Mouse (Mus musculus) thymus, adult 2 months (tissue): Measurements from ENCODE around the gene Nlrc4. TPM values are rescaled to one million over a fixed set of nuclear protein-coding genes. Genes with fewer than 3 reads are reported as not detected.

Experiments
- DNase-seq: peaks from one replicate; pipeline ENCODE4 v3.0.0; 2021
- H3K27ac ChIP-seq: fragments of 200-500 bp; 2 replicates; pipeline ENCODE4 v1.5.1; 2012; ENCODE audit warnings: low read length, control low read depth; ENCODE audit not compliant: control insufficient read depth, insufficient read depth
- H3K27me3 ChIP-seq: fragments of 200-500 bp; 2 replicates; pipeline ENCODE4 v1.6.1; 2012; ENCODE audit warnings: mild to moderate bottlenecking, low read length, moderate library complexity, mixed read lengths; ENCODE audit not compliant: control insufficient read depth, insufficient read depth
- H3K36me3 ChIP-seq: fragments of 200-500 bp; 2 replicates; pipeline ENCODE4 v1.6.1; 2012; ENCODE audit warnings: mild to moderate bottlenecking, low read length, moderate library complexity; ENCODE audit not compliant: control insufficient read depth, insufficient read depth
- H3K4me1 ChIP-seq: fragments of 200-500 bp; replicated peaks from 2 replicates; pipeline ENCODE4 v1.6.1; 2012; ENCODE audit warnings: low read length; ENCODE audit not compliant: control insufficient read depth, insufficient read depth
- H3K4me3 ChIP-seq: fragments of 200-500 bp; 2 replicates; pipeline ENCODE4 v1.5.1; 2012; ENCODE audit warnings: mild to moderate bottlenecking, low read length, control low read depth, moderate library complexity; ENCODE audit not compliant: control insufficient read depth, insufficient read depth
- CTCF ChIP-seq: fragments of 200-500 bp; IDR thresholded peaks from 2 replicates; pipeline ENCODE4 v1.5.1; 2012; ENCODE audit warnings: mild to moderate bottlenecking, control low read depth, low read length, moderate library complexity, borderline replicate concordance; ENCODE audit not compliant: control insufficient read depth, poor library complexity, insufficient read depth; ENCODE audit errors: extremely low read depth
- POLR2A ChIP-seq: fragments of 200-500 bp; IDR thresholded peaks from 2 replicates; pipeline ENCODE4 v1.6.1; 2012; ENCODE audit warnings: mild to moderate bottlenecking, low read length, control low read depth, moderate library complexity; ENCODE audit not compliant: control insufficient read depth, poor library complexity, insufficient read depth; ENCODE audit errors: extremely low read depth
- WGBS: fragments of 180-500 bp; shearing (Covaris S2); methylation state at CpG from one replicate; pipeline ENCODE4 v1.1.7; 2018; 5-methylcytosine and 5-hydroxymethylcytosine counted together
- polyA plus RNA-seq: library from polyadenylated mRNA; depleted of rRNA; stranded (reverse); fragments of >200 nt; gene quantifications from 2 replicates; pipeline ENCODE4 v1.2.3, GENCODE M21; 2012

The Nlrc4 gene
- polyA plus RNA-seq, 1 experiment = 0.35 TPM

DNA sequence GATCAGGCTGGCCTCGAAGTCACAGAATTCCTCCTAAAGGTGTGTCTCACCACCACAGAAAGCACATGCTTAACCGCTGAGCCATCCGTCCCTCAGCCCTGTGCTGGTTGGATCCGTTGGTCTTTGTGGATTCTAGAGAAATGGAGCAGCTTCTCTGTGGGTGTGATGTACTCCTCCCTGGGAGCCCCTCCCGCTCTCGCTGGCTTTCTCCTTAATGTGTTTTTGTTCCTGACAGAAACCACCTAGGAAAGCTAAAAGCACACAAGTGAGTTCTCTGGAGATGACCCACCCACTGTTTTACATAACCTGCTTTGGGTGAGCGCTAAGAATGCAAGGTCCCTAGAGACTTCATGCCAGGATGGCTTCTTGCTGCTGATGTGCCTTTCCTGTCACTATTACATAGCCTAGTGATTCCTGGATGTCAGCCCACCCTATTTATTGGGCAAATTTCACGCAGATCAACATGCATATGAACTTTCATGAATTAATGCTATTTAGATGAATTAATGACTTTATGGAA is 42.0 kb downstream of the Nlrc4 start:
- DNase-seq = no peak
- Histone ChIP-seq H3K27me3 (no peaks in the 10 kb centered on the region), H3K27ac (no peak overlapping the region), H3K36me3 (peaks cover 41% of the 10 kb centered on the region), H3K4me3 (no peak overlapping the region), H3K4me1 (no peaks in the 10 kb centered on the region)
- no peak for TF ChIP-seq POLR2A
- TF ChIP-seq CTCF = no peak
- 98% methylated on average over 8 of the region's 8 CpGs for whole genome bisulfite sequencing

DNA sequence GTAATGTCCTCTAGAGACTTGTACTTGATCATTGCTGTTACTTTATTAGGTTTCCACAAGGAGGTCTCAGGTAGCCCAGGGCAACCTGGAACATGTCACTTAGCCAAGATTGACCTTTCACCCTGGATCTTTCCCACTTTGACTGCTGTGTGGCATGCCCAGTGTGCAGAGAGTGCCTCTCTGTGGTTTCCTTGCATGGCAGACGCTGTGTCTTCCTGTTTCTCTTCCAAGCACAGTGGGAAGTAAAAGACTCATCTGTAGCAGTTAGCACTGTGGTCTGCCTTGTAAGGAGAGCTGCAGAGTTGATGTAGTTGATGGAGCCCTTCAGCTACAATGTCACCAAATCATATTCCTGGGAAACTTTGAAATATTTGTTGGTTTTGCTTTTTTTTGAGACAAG is 44.3 kb downstream of the Nlrc4 start:
- WGBS = 2% methylated on average over 1 of the region's 1 CpGs
- no peak for DNase-seq
- Histone ChIP-seq H3K36me3 (peaks cover 43% of the 10 kb centered on the region), H3K4me3 (no peak overlapping the region), H3K4me1 (no peaks in the 10 kb centered on the region), H3K27ac (no peak overlapping the region), H3K27me3 (no peaks in the 10 kb centered on the region)
- TF ChIP-seq POLR2A = no peak

DNA sequence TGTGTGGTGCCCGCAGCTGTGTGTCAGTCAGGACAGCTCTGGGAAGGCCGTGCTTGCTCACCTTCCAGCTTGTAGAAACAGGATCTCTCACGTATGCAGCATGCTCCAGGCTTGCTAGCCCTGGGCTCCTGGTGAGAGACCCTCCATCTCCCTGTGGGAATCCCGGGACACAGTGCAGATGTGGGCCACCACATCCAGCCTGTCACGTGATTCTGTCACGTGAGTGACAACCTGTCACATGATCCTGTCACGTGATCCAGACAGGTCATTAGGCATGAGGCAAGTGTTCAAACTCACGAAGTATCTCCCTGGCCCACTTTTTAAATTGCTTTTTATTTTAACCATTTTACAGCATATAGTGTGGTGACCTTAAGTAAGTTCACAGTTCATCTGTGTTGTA is 45.6 kb downstream of the Nlrc4 start:
- no peak for DNase-seq
- Histone ChIP-seq H3K36me3 (peaks cover 38% of the 10 kb centered on the region), H3K27ac (no peak overlapping the region), H3K27me3 (no peaks in the 10 kb centered on the region), H3K4me3 (no peak overlapping the region), H3K4me1 (no peaks in the 10 kb centered on the region)
- WGBS = 93% methylated on average over 8 of the region's 8 CpGs
- TF ChIP-seq CTCF (no peak), POLR2A (no peak)

DNA sequence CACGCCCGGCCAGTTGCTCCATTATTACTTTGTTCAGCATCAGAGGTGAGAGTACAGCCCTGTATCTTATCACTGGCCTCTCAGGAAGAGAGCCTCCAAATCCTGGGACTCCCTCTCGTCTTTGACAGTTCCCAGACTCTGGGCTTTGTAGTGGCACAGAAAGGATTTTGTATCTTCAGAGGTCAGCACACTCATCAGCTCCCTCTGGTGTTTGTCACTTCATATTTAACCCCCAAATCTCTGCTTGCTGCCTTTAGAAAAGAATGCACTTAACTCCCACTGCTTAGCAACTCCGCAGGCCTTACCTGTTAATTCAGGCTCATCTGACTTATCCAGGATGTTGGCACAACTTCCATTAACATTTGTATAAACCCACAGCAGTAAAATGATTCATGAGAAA is 49.2 kb downstream of the Nlrc4 start:
- 90% methylated on average over 4 of the region's 4 CpGs for WGBS
- no peak for DNase-seq
- Histone ChIP-seq H3K4me1 (no peaks in the 10 kb centered on the region), H3K27ac (no peak overlapping the region), H3K27me3 (no peaks in the 10 kb centered on the region), H3K4me3 (no peak overlapping the region), H3K36me3 (peaks cover 27% of the 10 kb centered on the region)
- TF ChIP-seq POLR2A = no peak

DNA sequence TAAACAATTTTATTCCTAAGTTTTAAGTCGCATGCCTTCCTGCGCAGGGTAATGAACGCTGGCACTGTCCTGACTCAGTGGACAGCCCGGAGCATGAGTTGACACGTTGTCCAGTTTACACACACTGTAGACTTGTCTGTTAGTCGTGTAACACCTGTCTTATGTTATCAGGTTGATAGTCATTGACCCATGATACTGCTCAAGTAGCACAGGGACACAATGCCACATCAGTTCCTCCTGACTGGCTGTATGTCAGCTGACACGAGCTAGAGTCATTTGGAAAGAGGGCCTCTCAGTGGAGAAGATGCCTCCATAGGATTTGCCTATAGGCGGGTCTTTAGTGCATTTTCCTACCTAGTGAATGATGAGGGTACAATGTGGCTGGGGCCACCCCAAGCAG is 52.5 kb downstream of the Nlrc4 start:
- H3K4me3 ChIP-seq = no peak overlapping the region
- no peaks in the 10 kb centered on the region for H3K27me3 ChIP-seq
- H3K36me3 ChIP-seq = peaks cover 43% of the 10 kb centered on the region
- no peak overlapping the region for H3K27ac ChIP-seq
- WGBS = 94% methylated on average over 8 of the region's 8 CpGs
- no peak for DNase-seq
- TF ChIP-seq CTCF (no peak), POLR2A (no peak)
- H3K4me1 ChIP-seq = no peaks in the 10 kb centered on the region

DNA sequence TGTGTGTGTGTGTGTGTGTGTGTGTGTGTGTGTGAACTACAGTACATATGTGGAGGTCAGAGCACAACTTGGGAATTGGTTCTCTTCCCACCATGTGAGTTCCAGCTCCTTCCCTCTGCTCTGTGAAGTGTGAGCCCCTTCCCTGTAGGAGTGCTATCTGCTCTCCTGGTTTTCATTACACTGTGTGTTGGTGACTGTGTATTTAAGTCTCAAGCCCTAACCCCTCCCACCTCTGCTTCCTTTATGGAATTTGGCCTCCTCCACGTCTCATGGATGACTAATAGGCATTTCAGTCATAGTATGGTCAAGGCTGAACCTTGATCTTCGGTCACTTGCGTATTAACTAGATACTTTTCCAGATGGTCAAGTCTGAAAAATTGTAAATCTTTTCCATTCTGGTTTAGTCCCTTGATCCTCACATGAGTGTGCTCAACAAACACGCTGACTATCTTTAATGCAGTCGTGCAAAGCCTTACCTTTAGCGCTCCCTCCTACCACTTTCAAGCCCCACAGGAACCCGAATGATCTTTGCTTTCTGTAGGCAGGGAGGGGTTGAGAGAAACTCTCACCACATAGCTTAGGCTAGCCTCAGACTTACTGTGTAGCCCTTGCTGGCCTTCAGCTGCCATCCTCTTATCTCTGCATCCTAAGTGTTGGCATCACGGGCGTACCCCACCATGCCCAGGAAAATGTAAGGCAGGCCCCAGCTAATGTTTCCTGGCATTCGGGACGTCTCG is 56.3 kb downstream of the Nlrc4 start:
- Histone ChIP-seq H3K36me3 (peaks cover 29% of the 10 kb centered on the region), H3K4me3 (no peak overlapping the region), H3K27me3 (no peaks in the 10 kb centered on the region), H3K27ac (no peak overlapping the region), H3K4me1 (no peaks in the 10 kb centered on the region)
- DNase-seq = no peak
- WGBS = 98% methylated on average over 12 of the region's 12 CpGs
- TF ChIP-seq POLR2A (no peak), CTCF (no peak)

DNA sequence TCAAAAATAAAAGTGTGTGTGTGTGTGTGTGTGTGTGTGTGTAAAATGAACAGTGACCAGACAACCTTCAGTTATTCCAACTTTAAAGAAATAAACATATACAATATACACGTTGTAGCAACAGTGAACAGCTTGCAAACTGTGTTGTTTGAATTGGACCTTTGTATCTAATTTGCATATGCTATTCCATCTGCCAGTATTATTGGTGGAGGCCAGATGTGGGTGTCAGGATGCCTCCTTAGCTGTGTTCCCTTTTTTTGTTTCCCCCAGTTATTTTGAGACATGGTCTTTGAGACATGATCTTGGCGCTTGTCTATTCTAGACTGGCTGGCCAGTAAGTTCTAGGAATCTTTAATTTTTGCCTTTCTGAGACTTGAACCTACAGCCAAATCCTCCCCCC is 61.8 kb downstream of the Nlrc4 start:
- no peak for DNase-seq
- Histone ChIP-seq H3K36me3 (peaks cover 5% of the 10 kb centered on the region), H3K27ac (no peak overlapping the region), H3K4me3 (no peak overlapping the region), H3K4me1 (peaks cover 5% of the 10 kb centered on the region), H3K27me3 (no peaks in the 10 kb centered on the region)
- no peak for TF ChIP-seq POLR2A
- TF ChIP-seq CTCF = no peak
- WGBS = 68% methylated on average over 2 of the region's 2 CpGs
